Mouse (Mus musculus): ENCODE results near the gene Apoh. TPM values are rescaled to one million over a fixed set of nuclear protein-coding genes. Genes with fewer than 3 reads are reported as not detected.

Apoh gene
- polyA plus RNA-seq, 1 experiment from 2014 or later, result 0.47 TPM

GRCm38 (mm10) chr11:108356020-108356419 is 12.9 kb downstream of the Apoh start:
- WGBS, result 88% methylated on average over 4 of the region's 4 CpGs
- no peaks in the 10 kb centered on the region for H3K9me3 ChIP-seq (ENCODE audit: control insufficient read depth, low read length)
- ATAC-seq (ENCODE audit: low FRiP score, low TSS enrichment), result no peak
- H3K36me3 ChIP-seq (ENCODE audit: control insufficient read depth, insufficient read depth, low read length), result no peaks in the 10 kb centered on the region
- no peak overlapping the region for H3K9ac ChIP-seq (replicated peaks; ENCODE audit: low read length)
- DNase-seq, result no peak
- no peak overlapping the region for H3K4me3 ChIP-seq (replicated peaks; ENCODE audit: low read depth, low read length)
- no peaks in the 10 kb centered on the region for H3K27me3 ChIP-seq (ENCODE audit: control insufficient read depth, insufficient read depth, low read length)
- H3K4me1 ChIP-seq (ENCODE audit: control insufficient read depth, insufficient read depth, low read length), result no peaks in the 10 kb centered on the region
- H3K4me2 ChIP-seq (ENCODE audit: low read length), result no peak overlapping the region
- H3K27ac ChIP-seq (replicated peaks; ENCODE audit: low read depth, low read length), result no peak overlapping the region

- H3K4me2 ChIP-seq (ENCODE audit: low read length), result no peak overlapping the region
- no peaks in the 10 kb centered on the region for H3K27me3 ChIP-seq (ENCODE audit: control insufficient read depth, insufficient read depth, low read length)
- H3K9ac ChIP-seq (replicated peaks; ENCODE audit: low read length), result no peak overlapping the region
- 89% methylated on average over 6 of the region's 6 CpGs for WGBS
- no peaks in the 10 kb centered on the region for H3K4me1 ChIP-seq (ENCODE audit: control insufficient read depth, insufficient read depth, low read length)
- ATAC-seq (ENCODE audit: low FRiP score, low TSS enrichment) (no peak), DNase-seq (no peak)
- no peak overlapping the region for H3K4me3 ChIP-seq (replicated peaks; ENCODE audit: low read depth, low read length)
- no peaks in the 10 kb centered on the region for H3K36me3 ChIP-seq (ENCODE audit: control insufficient read depth, insufficient read depth, low read length)
- no peak overlapping the region for H3K27ac ChIP-seq (replicated peaks; ENCODE audit: low read depth, low read length)
- H3K9me3 ChIP-seq (ENCODE audit: control insufficient read depth, low read length), result no peaks in the 10 kb centered on the region
Measured at GRCm38 (mm10) chr11:108358911-108359310, 15.8 kb downstream of the Apoh start.

- H3K4me2 ChIP-seq (ENCODE audit: low read length), result no peak overlapping the region
- H3K4me1 ChIP-seq (ENCODE audit: control insufficient read depth, insufficient read depth, low read length), result no peaks in the 10 kb centered on the region
- no peak overlapping the region for H3K27ac ChIP-seq (replicated peaks; ENCODE audit: low read depth, low read length)
- no peaks in the 10 kb centered on the region for H3K36me3 ChIP-seq (ENCODE audit: control insufficient read depth, insufficient read depth, low read length)
- no peak overlapping the region for H3K9ac ChIP-seq (replicated peaks; ENCODE audit: low read length)
- no peaks in the 10 kb centered on the region for H3K27me3 ChIP-seq (ENCODE audit: control insufficient read depth, insufficient read depth, low read length)
- ATAC-seq (ENCODE audit: low FRiP score, low TSS enrichment) (no peak), DNase-seq (no peak)
- H3K4me3 ChIP-seq (replicated peaks; ENCODE audit: low read depth, low read length), result no peak overlapping the region
- no peaks in the 10 kb centered on the region for H3K9me3 ChIP-seq (ENCODE audit: control insufficient read depth, low read length)
- 80% methylated on average over 4 of the region's 4 CpGs for WGBS
Measured at GRCm38 (mm10) chr11:108360983-108361382, 17.8 kb downstream of the Apoh start.

- Histone ChIP-seq H3K9me3 (ENCODE audit: control insufficient read depth, low read length) (no peaks in the 10 kb centered on the region), H3K9ac (replicated peaks; ENCODE audit: low read length) (no peak overlapping the region), H3K27ac (replicated peaks; ENCODE audit: low read depth, low read length) (no peak overlapping the region), H3K4me1 (ENCODE audit: control insufficient read depth, insufficient read depth, low read length) (no peaks in the 10 kb centered on the region), H3K4me2 (ENCODE audit: low read length) (no peak overlapping the region), H3K36me3 (ENCODE audit: control insufficient read depth, insufficient read depth, low read length) (no peaks in the 10 kb centered on the region), H3K4me3 (replicated peaks; ENCODE audit: low read depth, low read length) (no peak overlapping the region), H3K27me3 (ENCODE audit: control insufficient read depth, insufficient read depth, low read length) (no peaks in the 10 kb centered on the region)
- ATAC-seq (ENCODE audit: low FRiP score, low TSS enrichment) (no peak), DNase-seq (no peak)
- WGBS, result 92% methylated on average over 5 of the region's 5 CpGs
Measured at GRCm38 (mm10) chr11:108362965-108363364, 19.8 kb downstream of the Apoh start.

GRCm38 (mm10) chr11:108363991-108364390 is 20.8 kb downstream of the Apoh start:
- Histone ChIP-seq H3K27me3 (ENCODE audit: control insufficient read depth, insufficient read depth, low read length) (no peaks in the 10 kb centered on the region), H3K9ac (replicated peaks; ENCODE audit: low read length) (no peak overlapping the region)
- 84% methylated on average over 4 of the region's 4 CpGs for WGBS

GRCm38 (mm10) chr11:108364945-108365589 is 21.9 kb downstream of the Apoh start:
- Histone ChIP-seq H3K9me3 (ENCODE audit: control insufficient read depth, low read length) (no peaks in the 10 kb centered on the region), H3K9ac (replicated peaks; ENCODE audit: low read length) (no peak overlapping the region), H3K4me1 (ENCODE audit: control insufficient read depth, insufficient read depth, low read length) (no peaks in the 10 kb centered on the region), H3K4me3 (replicated peaks; ENCODE audit: low read depth, low read length) (no peak overlapping the region), H3K4me2 (ENCODE audit: low read length) (no peak overlapping the region), H3K27ac (replicated peaks; ENCODE audit: low read depth, low read length) (no peak overlapping the region), H3K27me3 (ENCODE audit: control insufficient read depth, insufficient read depth, low read length) (no peaks in the 10 kb centered on the region), H3K36me3 (ENCODE audit: control insufficient read depth, insufficient read depth, low read length) (no peaks in the 10 kb centered on the region)
- DNase-seq (no peak), ATAC-seq (ENCODE audit: low FRiP score, low TSS enrichment) (no peak)
- 58% methylated on average over 6 of the region's 7 CpGs for WGBS

More at GRCm38 (mm10) chr11:108363991-108364390, 20.8 kb downstream of the Apoh start:
- DNase-seq, result no peak
- Histone ChIP-seq H3K4me1 (ENCODE audit: control insufficient read depth, insufficient read depth, low read length) (no peaks in the 10 kb centered on the region), H3K4me2 (ENCODE audit: low read length) (no peak overlapping the region), H3K4me3 (replicated peaks; ENCODE audit: low read depth, low read length) (no peak overlapping the region), H3K27ac (replicated peaks; ENCODE audit: low read depth, low read length) (no peak overlapping the region), H3K36me3 (ENCODE audit: control insufficient read depth, insufficient read depth, low read length) (no peaks in the 10 kb centered on the region), H3K9me3 (ENCODE audit: control insufficient read depth, low read length) (no peaks in the 10 kb centered on the region)
- ATAC-seq (ENCODE audit: low FRiP score, low TSS enrichment), result no peak

GRCm38 (mm10) chr11:108365600-108365999 is 22.4 kb downstream of the Apoh start:
- DNase-seq (no peak), ATAC-seq (ENCODE audit: low FRiP score, low TSS enrichment) (no peak)
- H3K36me3 ChIP-seq (ENCODE audit: control insufficient read depth, insufficient read depth, low read length), result no peaks in the 10 kb centered on the region
- H3K4me2 ChIP-seq (ENCODE audit: low read length), result no peak overlapping the region
- H3K27ac ChIP-seq (replicated peaks; ENCODE audit: low read depth, low read length), result no peak overlapping the region
- no peaks in the 10 kb centered on the region for H3K9me3 ChIP-seq (ENCODE audit: control insufficient read depth, low read length)
- WGBS, result 81% methylated on average over 7 of the region's 7 CpGs
- H3K4me3 ChIP-seq (replicated peaks; ENCODE audit: low read depth, low read length), result no peak overlapping the region
- H3K4me1 ChIP-seq (ENCODE audit: control insufficient read depth, insufficient read depth, low read length), result no peaks in the 10 kb centered on the region
- H3K9ac ChIP-seq (replicated peaks; ENCODE audit: low read length), result no peak overlapping the region
- H3K27me3 ChIP-seq (ENCODE audit: control insufficient read depth, insufficient read depth, low read length), result no peaks in the 10 kb centered on the region

- 83% methylated on average over 1 of the region's 1 CpGs for WGBS
Measured at GRCm38 (mm10) chr11:108367046-108367445, 23.9 kb downstream of the Apoh start.

GRCm38 (mm10) chr11:108376815-108377214 is 33.7 kb downstream of the Apoh start:
- Histone ChIP-seq H3K9ac (replicated peaks; ENCODE audit: low read length) (no peak overlapping the region), H3K27ac (replicated peaks; ENCODE audit: low read depth, low read length) (no peak overlapping the region), H3K36me3 (ENCODE audit: control insufficient read depth, insufficient read depth, low read length) (no peaks in the 10 kb centered on the region), H3K4me2 (ENCODE audit: low read length) (no peak overlapping the region), H3K4me1 (ENCODE audit: control insufficient read depth, insufficient read depth, low read length) (no peaks in the 10 kb centered on the region), H3K9me3 (ENCODE audit: control insufficient read depth, low read length) (no peaks in the 10 kb centered on the region), H3K27me3 (ENCODE audit: control insufficient read depth, insufficient read depth, low read length) (no peaks in the 10 kb centered on the region), H3K4me3 (replicated peaks; ENCODE audit: low read depth, low read length) (no peak overlapping the region)
- 85% methylated on average over 7 of the region's 7 CpGs for WGBS
- no peak for ATAC-seq (ENCODE audit: low FRiP score, low TSS enrichment)
- DNase-seq, result no peak

More at GRCm38 (mm10) chr11:108367046-108367445, 23.9 kb downstream of the Apoh start:
- Histone ChIP-seq H3K4me3 (replicated peaks; ENCODE audit: low read depth, low read length) (no peak overlapping the region), H3K4me2 (ENCODE audit: low read length) (no peak overlapping the region), H3K27me3 (ENCODE audit: control insufficient read depth, insufficient read depth, low read length) (no peaks in the 10 kb centered on the region), H3K4me1 (ENCODE audit: control insufficient read depth, insufficient read depth, low read length) (no peaks in the 10 kb centered on the region), H3K27ac (replicated peaks; ENCODE audit: low read depth, low read length) (no peak overlapping the region), H3K9ac (replicated peaks; ENCODE audit: low read length) (no peak overlapping the region), H3K36me3 (ENCODE audit: control insufficient read depth, insufficient read depth, low read length) (no peaks in the 10 kb centered on the region), H3K9me3 (ENCODE audit: control insufficient read depth, low read length) (no peaks in the 10 kb centered on the region)
- DNase-seq, result no peak
- no peak for ATAC-seq (ENCODE audit: low FRiP score, low TSS enrichment)

Measured in midbrain, embryonic 14.5 days (tissue).